Mouse (Mus musculus): ENCODE data around the gene Grk6.

DNA sequence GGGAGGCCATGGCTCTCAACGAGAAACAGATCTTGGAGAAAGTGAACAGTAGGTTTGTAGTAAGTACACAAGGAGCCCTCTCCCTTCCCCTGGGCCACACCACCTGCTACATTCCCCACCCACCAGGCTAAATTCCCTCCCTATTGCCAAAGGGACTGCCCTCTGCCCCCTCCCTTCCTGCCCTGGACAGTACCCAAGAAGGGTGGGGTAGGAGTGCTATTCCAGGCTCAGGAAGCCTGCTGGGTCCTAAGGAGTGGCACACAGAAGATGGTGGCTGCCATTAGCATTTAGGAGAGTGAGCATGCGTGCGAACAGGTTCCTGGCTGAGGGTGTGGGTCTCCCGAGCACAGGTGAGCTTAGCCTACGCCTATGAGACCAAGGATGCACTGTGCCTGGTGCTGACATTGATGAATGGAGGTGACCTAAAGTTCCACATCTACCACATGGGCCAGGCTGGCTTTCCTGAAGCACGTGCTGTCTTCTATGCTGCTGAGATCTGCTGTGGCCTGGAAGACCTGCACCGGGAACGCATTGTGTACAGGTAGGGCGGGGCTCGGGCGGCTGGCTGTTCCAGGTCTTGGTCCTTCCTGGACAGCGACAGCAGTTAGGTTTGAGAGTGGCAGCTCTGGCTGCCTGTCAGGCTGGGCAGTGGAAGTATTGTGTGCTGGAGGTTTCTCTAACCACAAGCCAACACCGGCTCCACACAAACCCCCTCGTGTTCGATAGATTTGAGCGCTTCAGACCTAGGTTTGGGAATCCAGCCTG is 7.1 kb downstream of the Grk6 start:
- TF ChIP-seq POLR2A (IDR thresholded peaks at IDR 0.05; ENCODE audit: control insufficient read depth in 1 of 2, insufficient read depth in 1 of 2, low read depth in 1 of 2, low read length in 2 of 2, poor library complexity in 1 of 2), result no peak
- no peak for TF ChIP-seq EP300 (IDR thresholded peaks at IDR 0.05; ENCODE audit: low read depth in 1 of 2, low read length in 2 of 2)
- no peak for TF ChIP-seq E2F4 (IDR thresholded peaks at IDR 0.05; ENCODE audit: borderline replicate concordance, low read depth, low read length)
